ENCODE assay signal across 17 mouse cellular contexts in the genomic region with DNA sequence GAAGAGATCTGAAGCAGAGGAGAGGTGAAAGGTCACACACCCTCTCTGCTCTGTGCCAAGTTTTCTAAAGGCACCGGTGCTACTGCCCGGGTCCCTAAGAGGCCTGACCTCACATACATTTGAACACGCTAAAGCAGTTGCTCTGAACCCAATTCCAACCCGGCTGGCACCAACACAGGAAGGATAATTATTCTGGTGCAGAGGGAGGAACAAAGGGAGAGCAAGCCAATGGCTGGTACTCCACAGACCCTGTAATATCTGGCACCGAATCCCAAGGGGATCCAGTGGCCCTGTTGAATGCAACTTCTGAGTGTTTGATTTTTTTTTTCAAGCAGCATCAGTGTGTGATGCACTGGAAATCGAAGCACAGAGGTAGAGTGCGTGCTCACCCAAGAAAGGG. TPM values are rescaled to one million over a fixed set of nuclear protein-coding genes. Genes with fewer than 3 reads are reported as not detected.
DNase-seq lines count a peak whose midpoint lies in the region; ATAC-seq lines count a peak whose summit lies in the region.
"Had no signal": no experiment of that assay in that cellular context is flagged by ENCODE, and none has a peak within 500 bp of the region (broad histone marks: within the 10 kb centered on the region; RNA-seq: fewer than 3 reads in every experiment).

No protein-coding gene starts in this region.

- no peaks in the 10 kb centered on the region for H3K9me3 ChIP-seq in embryonic facial prominence, embryonic 13.5 days
- no peaks in the 10 kb centered on the region for H3K9me3 ChIP-seq in embryonic facial prominence, embryonic 10.5 days
- no peaks in the 10 kb centered on the region for H3K9me3 ChIP-seq in midbrain, embryonic 13.5 days
- H3K9me3 ChIP-seq: heart, embryonic 12.5 days; liver, embryonic 13.5 days had no signal

- H3K4me2 ChIP-seq in embryonic facial prominence, embryonic 13.5 days: 0 out of 2 replicates have a peak overlapping the region, but pooled peaks have one; percentile 94
- H3K4me2 ChIP-seq in midbrain, embryonic 13.5 days (replicated peaks): peak overlapping the region; percentile 69
- H3K4me2 ChIP-seq: liver, embryonic 13.5 days had no signal

- DNase-seq in embryonic facial prominence, embryonic 10.5 days (ENCODE audit: low spot score): no peak
- DNase-seq in right cerebral cortex, postnatal 10 days (ENCODE audit: low spot score in 2 of 2): peak; percentile 34 to 54
- DNase-seq in right cerebral cortex, postnatal 4 days: no peak
- DNase-seq in c-Kit-positive CD71-positive TER-119-positive erythroid progenitor cells, embryonic 14.5 days (ENCODE audit: low spot score): no peak
- no peak for DNase-seq in urinary bladder, postnatal 4 days (ENCODE audit: low spot score in 2 of 2)
- no peak for DNase-seq in thymus, postnatal 25 days
- DNase-seq: adrenal gland, postnatal 36 days; cerebellum, postnatal 25 days; heart, postnatal 36 days; kidney, adult 18-20 months; kidney, postnatal 25 days; liver, embryonic 13.5 days; thymus, postnatal 14 days had no signal

- peaks cover 52% of the 10 kb centered on the region for H3K27me3 ChIP-seq in embryonic facial prominence, embryonic 13.5 days
- peaks cover 62% of the 10 kb centered on the region for H3K27me3 ChIP-seq in embryonic facial prominence, embryonic 10.5 days (replicated peaks; ENCODE audit: low read depth, poor library complexity, severe bottlenecking)
- H3K27me3 ChIP-seq in midbrain, embryonic 13.5 days: peaks cover 14% of the 10 kb centered on the region; the same call in 1 of the 2 replicates

- H3K4me1 ChIP-seq in embryonic facial prominence, embryonic 13.5 days: peaks cover 25% of the 10 kb centered on the region
- H3K4me1 ChIP-seq in embryonic facial prominence, embryonic 10.5 days: peaks cover 33% of the 10 kb centered on the region
- peaks cover 50% of the 10 kb centered on the region for H3K4me1 ChIP-seq in midbrain, embryonic 13.5 days (replicated peaks)

- WGBS in embryonic facial prominence, embryonic 13.5 days: 52% methylated on average over 7 of the region's 7 CpGs
- 52% methylated on average over 7 of the region's 7 CpGs for WGBS in embryonic facial prominence, embryonic 10.5 days
- 37% methylated on average over 7 of the region's 7 CpGs for WGBS in midbrain, embryonic 13.5 days

- ATAC-seq in embryonic facial prominence, embryonic 13.5 days (ENCODE audit: insufficient number of reproducible peaks, insufficient read depth, low FRiP score, low TSS enrichment, low read depth): no peak
- ATAC-seq in midbrain, embryonic 13.5 days: no peak

- H3K27ac ChIP-seq in embryonic facial prominence, embryonic 13.5 days: no peak overlapping the region
- no peak overlapping the region for H3K27ac ChIP-seq in embryonic facial prominence, embryonic 10.5 days (replicated peaks)
- no peak overlapping the region for H3K27ac ChIP-seq in midbrain, embryonic 13.5 days
- H3K27ac ChIP-seq: liver, embryonic 13.5 days; stomach, postnatal 0 days had no signal

- H3K4me3 ChIP-seq in embryonic facial prominence, embryonic 13.5 days: no peak overlapping the region
- H3K4me3 ChIP-seq in embryonic facial prominence, embryonic 10.5 days: no peak overlapping the region
- peak overlapping the region; percentile 80 for H3K4me3 ChIP-seq in midbrain, embryonic 13.5 days (replicated peaks)
- H3K4me3 ChIP-seq: heart, embryonic 12.5 days; liver, embryonic 13.5 days had no signal

- no peaks in the 10 kb centered on the region for H3K36me3 ChIP-seq in embryonic facial prominence, embryonic 13.5 days
- H3K36me3 ChIP-seq in embryonic facial prominence, embryonic 10.5 days (replicated peaks): no peaks in the 10 kb centered on the region
- H3K36me3 ChIP-seq in midbrain, embryonic 13.5 days: no peaks in the 10 kb centered on the region
- H3K36me3 ChIP-seq: heart, embryonic 12.5 days; liver, embryonic 13.5 days had no signal

- no peak overlapping the region for H3K9ac ChIP-seq in embryonic facial prominence, embryonic 13.5 days
- peak overlapping the region; percentile 89; the same call in 1 of the 2 replicates for H3K9ac ChIP-seq in midbrain, embryonic 13.5 days (replicated peaks)
- H3K9ac ChIP-seq: heart, embryonic 12.5 days; liver, embryonic 13.5 days had no signal

RNA-seq across cellular contexts. Expression of a gene that starts 2.5 kb away (rescaled TPM):
- polyA plus RNA-seq in embryonic facial prominence, embryonic 13.5 days (2015; fragmentation: Nextera tagmentation; extraction: Ambion mirVana): 0.42 and 0.51 TPM in 2 replicates
- 0.18 and 0.25 TPM in 2 replicates for polyA plus RNA-seq in embryonic facial prominence, embryonic 10.5 days (2016; fragmentation: Nextera tagmentation; extraction: Ambion mirVana)
- 2.6 and 3.0 TPM in 2 replicates for polyA plus RNA-seq in midbrain, embryonic 13.5 days (2015; fragmentation: Nextera tagmentation; extraction: Ambion mirVana)
- polyA plus RNA-seq: liver, embryonic 13.5 days had no signal

RNA-seq across cellular contexts. Expression of a gene that starts 28.0 kb away (rescaled TPM):
- 7.4 and 7.7 TPM in 2 replicates for polyA plus RNA-seq in embryonic facial prominence, embryonic 13.5 days (2015; fragmentation: Nextera tagmentation; extraction: Ambion mirVana)
- 3.1 and 3.7 TPM in 2 replicates for polyA plus RNA-seq in embryonic facial prominence, embryonic 10.5 days (2016; fragmentation: Nextera tagmentation; extraction: Ambion mirVana)
- 2.9 and 4.4 TPM in 2 replicates for polyA plus RNA-seq in midbrain, embryonic 13.5 days (2015; fragmentation: Nextera tagmentation; extraction: Ambion mirVana)

RNA-seq across cellular contexts. Expression of a gene that starts 40.1 kb away (rescaled TPM):
- 18.8 and 19.8 TPM in 2 replicates for polyA plus RNA-seq in embryonic facial prominence, embryonic 13.5 days (2015; fragmentation: Nextera tagmentation; extraction: Ambion mirVana)
- polyA plus RNA-seq in embryonic facial prominence, embryonic 10.5 days (2016; fragmentation: Nextera tagmentation; extraction: Ambion mirVana): 22.9 and 24.0 TPM in 2 replicates
- polyA plus RNA-seq in midbrain, embryonic 13.5 days (2015; fragmentation: Nextera tagmentation; extraction: Ambion mirVana): 14.5 and 15.3 TPM in 2 replicates

Comparison
In these comparisons a context has a peak if more than half of its experiments do, and no peak if none do; other contexts are left out.
1. DNase-seq: peak in right cerebral cortex, postnatal 10 days (2 of 2); none in embryonic facial prominence, embryonic 10.5 days (single experiment), right cerebral cortex, postnatal 4 days (single experiment), c-Kit-positive CD71-positive TER-119-positive erythroid progenitor cells, embryonic 14.5 days (single experiment), urinary bladder, postnatal 4 days (0 of 2) and thymus, postnatal 25 days (single experiment).